Mouse (Mus musculus) ES-Bruce4 (cell line): ENCODE measurements around the gene Atg10. TPM values are rescaled to one million over a fixed set of nuclear protein-coding genes. Genes with fewer than 3 reads are reported as not detected.

Experiments used
- H3K27ac ChIP-seq: 2 replicates; pipeline ENCODE4 v1.5.1; 2012; ENCODE audit warnings: low read length, inconsistent platforms; ENCODE audit not compliant: insufficient read depth
- H3K27me3 ChIP-seq: 2 replicates; pipeline ENCODE4 v1.6.1; 2012; ENCODE audit warnings: mild to moderate bottlenecking, low read length, inconsistent platforms; ENCODE audit not compliant: control insufficient read depth, poor library complexity, insufficient read depth, severe bottlenecking
- H3K36me3 ChIP-seq: 2 replicates; pipeline ENCODE4 v1.6.1; 2012; ENCODE audit warnings: inconsistent platforms, mild to moderate bottlenecking, low read length, moderate library complexity; ENCODE audit not compliant: control insufficient read depth, poor library complexity, insufficient read depth, severe bottlenecking
- H3K4me1 ChIP-seq: one replicate; pipeline ENCODE4 v1.8.1; 2011; ENCODE audit warnings: low read length; ENCODE audit not compliant: control insufficient read depth, insufficient read depth
- H3K4me3 ChIP-seq: 2 replicates; pipeline ENCODE4 v1.5.1; 2011; ENCODE audit warnings: low read depth, mild to moderate bottlenecking, low read length
- H3K9ac ChIP-seq: 2 replicates; pipeline ENCODE4 v1.6.1; 2012; ENCODE audit warnings: low read depth, mild to moderate bottlenecking, inconsistent platforms; ENCODE audit not compliant: poor library complexity, severe bottlenecking
- H3K9me3 ChIP-seq: replicated peaks from 2 replicates; pipeline ENCODE4 v1.6.1; 2012; ENCODE audit warnings: mild to moderate bottlenecking, low read length, inconsistent platforms; ENCODE audit not compliant: control insufficient read depth, poor library complexity, insufficient read depth, severe bottlenecking
- CTCF ChIP-seq: IDR thresholded peaks from one replicate; pipeline ENCODE4 v1.8.1; 2011; ENCODE audit warnings: low read depth, low read length
- EP300 ChIP-seq: IDR thresholded peaks from 2 replicates; pipeline ENCODE4 v1.6.1; 2011; ENCODE audit warnings: low read depth, low read length; ENCODE audit not compliant: insufficient read depth
- POLR2A ChIP-seq: IDR thresholded peaks from one replicate; pipeline ENCODE4 v1.8.1; 2011; ENCODE audit warnings: low read length; ENCODE audit not compliant: insufficient read depth
- polyA plus RNA-seq: library from polyadenylated mRNA; stranded (reverse); fragments of >200 nt; gene quantifications from 2 replicates; pipeline ENCODE4 v1.2.4, GENCODE M21; 2011; ENCODE audit warnings: low read depth; ENCODE audit not compliant: missing spikeins, insufficient read depth, insufficient read length

Gene Atg10
- polyA plus RNA-seq, 1 experiment: 3.1 TPM

- Histone ChIP-seq H3K9me3 (no peaks in the 10 kb centered on the region), H3K36me3 (no peaks in the 10 kb centered on the region), H3K27ac (no peak overlapping the region), H3K27me3 (no peaks in the 10 kb centered on the region), H3K4me1 (no peaks in the 10 kb centered on the region), H3K4me3 (no peak overlapping the region), H3K9ac (no peak overlapping the region)
- TF ChIP-seq CTCF (no peak), EP300 (no peak), POLR2A (no peak)
Measured at GRCm38 (mm10) chr13:91128581-91128980, 95.2 kb downstream of the Atg10 start.

GRCm38 (mm10) chr13:91118156-91118555 lies 105.6 kb downstream of the Atg10 start:
- TF ChIP-seq EP300 (no peak), CTCF (no peak), POLR2A (no peak)
- Histone ChIP-seq H3K9me3 (no peaks in the 10 kb centered on the region), H3K9ac (no peak overlapping the region), H3K4me1 (no peaks in the 10 kb centered on the region), H3K27ac (no peak overlapping the region), H3K36me3 (no peaks in the 10 kb centered on the region), H3K4me3 (no peak overlapping the region), H3K27me3 (no peaks in the 10 kb centered on the region)

GRCm38 (mm10) chr13:91114880-91115279 lies 108.9 kb downstream of the Atg10 start:
- TF ChIP-seq CTCF (no peak), EP300 (no peak), POLR2A (no peak)
- Histone ChIP-seq H3K9me3 (no peaks in the 10 kb centered on the region), H3K27ac (no peak overlapping the region), H3K27me3 (no peaks in the 10 kb centered on the region), H3K4me1 (no peaks in the 10 kb centered on the region), H3K9ac (no peak overlapping the region), H3K4me3 (no peak overlapping the region), H3K36me3 (no peaks in the 10 kb centered on the region)

DNA sequence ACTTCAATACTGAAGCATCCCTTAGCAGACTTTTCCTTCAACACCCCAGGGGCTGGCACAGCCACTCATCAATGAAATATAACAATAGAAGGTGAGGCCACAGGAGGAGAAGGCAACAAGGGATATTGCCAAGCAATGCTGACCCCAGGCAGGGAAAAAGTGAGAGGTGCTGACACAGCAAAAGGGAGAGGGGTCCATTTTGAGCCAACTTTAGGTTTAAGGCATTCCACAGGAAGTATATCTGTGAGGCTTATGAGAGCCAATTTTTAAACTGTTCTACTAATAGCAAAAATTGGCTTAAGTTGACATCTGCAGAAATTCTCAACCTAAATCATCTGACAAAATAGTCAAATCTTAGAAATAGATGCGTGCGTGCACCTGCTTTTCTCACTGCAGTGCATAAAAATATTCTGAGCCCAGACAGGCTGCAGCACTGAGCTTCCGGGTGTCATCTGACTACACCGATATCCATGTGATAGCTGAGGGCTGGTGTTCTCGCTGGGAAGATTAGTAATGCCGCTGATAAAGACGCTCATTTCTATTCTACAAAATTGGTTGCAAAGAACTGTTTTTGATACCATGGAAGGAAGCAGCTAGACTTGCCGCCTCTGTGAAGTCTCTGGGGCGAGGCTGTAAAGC lies 116.3 kb downstream of the Atg10 start:
- no peaks in the 10 kb centered on the region for H3K4me1 ChIP-seq
- no peak overlapping the region for H3K4me3 ChIP-seq
- no peaks in the 10 kb centered on the region for H3K9me3 ChIP-seq
- H3K9ac ChIP-seq: no peak overlapping the region
- TF ChIP-seq EP300 (no peak), POLR2A (no peak), CTCF (no peak)
- H3K27ac ChIP-seq: no peak overlapping the region
- no peaks in the 10 kb centered on the region for H3K27me3 ChIP-seq
- H3K36me3 ChIP-seq: no peaks in the 10 kb centered on the region

- H3K36me3 ChIP-seq: no peaks in the 10 kb centered on the region
- TF ChIP-seq POLR2A (no peak), CTCF (no peak), EP300 (no peak)
- no peak overlapping the region for H3K9ac ChIP-seq
- H3K4me3 ChIP-seq: no peak overlapping the region
- no peaks in the 10 kb centered on the region for H3K9me3 ChIP-seq
- H3K27ac ChIP-seq: no peak overlapping the region
- no peaks in the 10 kb centered on the region for H3K27me3 ChIP-seq
- H3K4me1 ChIP-seq: no peaks in the 10 kb centered on the region
Measured at GRCm38 (mm10) chr13:91102238-91102637, 121.5 kb downstream of the Atg10 start.

DNA sequence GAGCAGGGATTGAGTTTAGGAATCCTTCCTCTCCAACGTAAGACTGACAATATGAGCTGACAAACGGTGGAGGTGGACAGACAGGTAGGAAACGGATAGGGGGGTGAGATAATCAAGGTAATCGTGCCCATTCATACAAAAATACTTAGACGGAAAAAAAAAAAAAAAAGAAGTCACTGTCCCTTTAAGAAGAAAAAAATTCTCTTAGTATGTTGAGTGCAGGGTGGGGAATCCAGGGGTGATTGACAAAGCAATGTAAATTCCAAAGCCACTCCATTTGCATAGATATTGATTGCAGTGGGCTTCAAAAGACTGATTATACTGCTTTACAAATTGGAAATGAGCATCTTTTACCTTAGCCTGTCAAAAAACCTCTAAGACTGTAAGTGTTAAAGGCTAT lies 123.4 kb downstream of the Atg10 start:
- no peak for TF ChIP-seq POLR2A
- TF ChIP-seq CTCF: no peak
- TF ChIP-seq EP300: no peak
- Histone ChIP-seq H3K27ac (no peak overlapping the region), H3K4me1 (no peaks in the 10 kb centered on the region), H3K9ac (no peak overlapping the region), H3K4me3 (no peak overlapping the region), H3K36me3 (no peaks in the 10 kb centered on the region), H3K9me3 (no peaks in the 10 kb centered on the region), H3K27me3 (no peaks in the 10 kb centered on the region)
